Mouse (Mus musculus) ovary, postnatal 10 days (tissue): Measurements from ENCODE around the gene Ptprg.
"Not testable (repeated sequence)": the region's sequence is repeated elsewhere in the genome, so short reads cannot be mapped to it uniquely, and the experiment has no call there.

Source experiments
- DNase-seq: peaks from one replicate; pipeline ENCODE4 v3.0.0; 2022; ENCODE audit warnings: low spot score

Gene Ptprg

GRCm38 (mm10) chr14:11754656-11755055, 201.3 kb downstream of the Ptprg start:
- DNase-seq = no peak

- no peak for DNase-seq
Measured at GRCm38 (mm10) chr14:11758185-11758584, 204.9 kb downstream of the Ptprg start.

- no peak for DNase-seq
Measured at GRCm38 (mm10) chr14:11759356-11759755, 206.0 kb downstream of the Ptprg start.

GRCm38 (mm10) chr14:11762995-11763394, 209.7 kb downstream of the Ptprg start:
- DNase-seq = no peak

- no peak for DNase-seq
Measured at GRCm38 (mm10) chr14:11772736-11773135, 219.4 kb downstream of the Ptprg start.

- DNase-seq = no peak
Measured at GRCm38 (mm10) chr14:11774476-11775037, 221.2 kb downstream of the Ptprg start.

- DNase-seq = no peak
Measured at GRCm38 (mm10) chr14:11775204-11775603, 221.9 kb downstream of the Ptprg start.

GRCm38 (mm10) chr14:11775951-11776495, 222.7 kb downstream of the Ptprg start:
- no peak for DNase-seq

- DNase-seq = no peak
Measured at GRCm38 (mm10) chr14:11776566-11776965, 223.2 kb downstream of the Ptprg start.

- no peak for DNase-seq
Measured at GRCm38 (mm10) chr14:11791190-11791589, 237.9 kb downstream of the Ptprg start.

GRCm38 (mm10) chr14:11793847-11794246, 240.5 kb downstream of the Ptprg start:
- no peak for DNase-seq

- no peak for DNase-seq
Measured at GRCm38 (mm10) chr14:11802355-11803035, 249.2 kb downstream of the Ptprg start.

GRCm38 (mm10) chr14:11806674-11807073, 253.3 kb downstream of the Ptprg start:
- no peak for DNase-seq

- no peak for DNase-seq
Measured at GRCm38 (mm10) chr14:11807465-11807864, 254.1 kb downstream of the Ptprg start.

GRCm38 (mm10) chr14:11811142-11811761, 257.9 kb downstream of the Ptprg start:
- DNase-seq = no peak

GRCm38 (mm10) chr14:11812291-11812690, 259.0 kb downstream of the Ptprg start:
- DNase-seq = no peak

- not testable (repeated sequence) for DNase-seq
Measured at GRCm38 (mm10) chr14:11814811-11815210, 261.5 kb downstream of the Ptprg start.

- no peak for DNase-seq
Measured at GRCm38 (mm10) chr14:11817236-11817635, 263.9 kb downstream of the Ptprg start.

GRCm38 (mm10) chr14:11818054-11818453, 264.7 kb downstream of the Ptprg start:
- no peak for DNase-seq

GRCm38 (mm10) chr14:11818721-11819120, 265.4 kb downstream of the Ptprg start:
- DNase-seq = no peak

- DNase-seq = no peak
Measured at GRCm38 (mm10) chr14:11819326-11819725, 266.0 kb downstream of the Ptprg start.

GRCm38 (mm10) chr14:11822830-11823700, 269.7 kb downstream of the Ptprg start:
- no peak for DNase-seq
